Mouse (Mus musculus) heart, embryonic 15.5 days (tissue): ENCODE measurements around the gene Anapc15. TPM values are rescaled to one million over a fixed set of nuclear protein-coding genes. Genes with fewer than 3 reads are reported as not detected.
"Not testable (repeated sequence)": the region's sequence is repeated elsewhere in the genome, so short reads cannot be mapped to it uniquely, and the experiment has no call there.

ENCODE experiments used
- ATAC-seq: fragments of 200-750 bp; cut with Nextera tagmentation; replicated peaks from 2 replicates; pipeline ENCODE4 v1.8.0; 2017; ENCODE audit warnings: low read depth, moderate TSS enrichment; ENCODE audit not compliant: insufficient number of reproducible peaks, insufficient read depth, low FRiP score
- H3K27ac ChIP-seq: fragments of 300-500 bp; sonication (generic); 2 replicates; pipeline ENCODE4 v1.5.1; 2015; ENCODE audit warnings: mild to moderate bottlenecking, inconsistent platforms
- H3K27me3 ChIP-seq: fragments of 300-500 bp; sonication (generic); 2 replicates; pipeline ENCODE4 v1.6.1; 2015; ENCODE audit warnings: inconsistent platforms
- H3K36me3 ChIP-seq: fragments of 300-500 bp; sonication (generic); 2 replicates; pipeline ENCODE4 v1.6.1; 2015; ENCODE audit warnings: mild to moderate bottlenecking, inconsistent platforms
- H3K4me1 ChIP-seq: fragments of 300-500 bp; sonication (generic); replicated peaks from 2 replicates; pipeline ENCODE4 v1.6.1; 2015; ENCODE audit warnings: inconsistent platforms
- H3K4me2 ChIP-seq: fragments of 300-500 bp; sonication (generic); 2 replicates; pipeline ENCODE4 v1.6.1; 2015; ENCODE audit warnings: inconsistent platforms, mild to moderate bottlenecking, moderate library complexity
- H3K4me3 ChIP-seq: fragments of 300-500 bp; sonication (generic); 2 replicates; pipeline ENCODE4 v1.5.1; 2015; ENCODE audit warnings: mild to moderate bottlenecking, inconsistent platforms
- H3K9ac ChIP-seq: fragments of 300-500 bp; sonication (generic); 2 replicates; pipeline ENCODE4 v1.6.1; 2015; ENCODE audit warnings: mild to moderate bottlenecking, inconsistent platforms
- H3K9me3 ChIP-seq: fragments of 300-500 bp; sonication (generic); replicated peaks from 2 replicates; pipeline ENCODE4 v1.6.1; 2016; ENCODE audit warnings: inconsistent platforms
- WGBS: fragments of 180-500 bp; shearing (Covaris S2); methylation state at CpG from one replicate; pipeline ENCODE4 v1.1.7; 2015; ENCODE audit warnings: mixed read lengths; 5-methylcytosine and 5-hydroxymethylcytosine counted together
- microRNA-seq: library from miRNA; unstranded; fragments of <30 nt; microRNA quantifications from one replicate; pipeline ENCODE4, GENCODE M21; 2016
- polyA plus RNA-seq: library from polyadenylated mRNA; unstranded; fragments of >200 nt; fragmentation: Nextera tagmentation; extraction: Ambion mirVana; gene quantifications from 2 replicates; pipeline ENCODE4 v1.2.1, GENCODE M21; 2015

The Anapc15 gene
- polyA plus RNA-seq, 1 experiment from 2014 or later = 48.3 TPM

DNA sequence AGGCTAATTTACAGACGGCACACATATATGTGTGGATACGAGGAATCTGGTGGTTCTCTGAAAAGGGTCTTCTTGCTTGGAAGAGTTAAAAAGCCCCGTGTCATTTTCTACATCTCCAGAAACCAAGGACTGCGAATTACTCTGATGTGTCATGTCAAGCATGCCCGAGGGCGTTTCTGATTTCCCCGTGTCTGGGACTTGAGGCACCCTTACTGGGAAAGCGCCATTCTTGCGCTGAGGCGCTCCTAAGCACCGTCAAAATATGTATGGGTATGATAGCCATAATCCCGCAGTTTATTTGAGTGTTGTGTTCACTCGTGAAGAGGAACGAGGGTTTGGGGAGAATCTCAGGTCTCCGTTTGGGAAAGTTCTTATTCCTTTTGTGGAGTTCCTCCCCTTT is 69.8 kb downstream of the Anapc15 start:
- 4% methylated on average over 15 of the region's 15 CpGs for WGBS
- Histone ChIP-seq H3K27ac (peak overlapping the region; percentile 73), H3K36me3 (no peaks in the 10 kb centered on the region), H3K9ac (peak overlapping the region; percentile 63), H3K4me2 (peak overlapping the region; percentile 78), H3K9me3 (no peaks in the 10 kb centered on the region), H3K4me3 (peak overlapping the region; percentile 86), H3K27me3 (no peaks in the 10 kb centered on the region), H3K4me1 (peaks cover 11% of the 10 kb centered on the region)
- no peak; the same call in 1 of the 2 replicates for ATAC-seq

DNA sequence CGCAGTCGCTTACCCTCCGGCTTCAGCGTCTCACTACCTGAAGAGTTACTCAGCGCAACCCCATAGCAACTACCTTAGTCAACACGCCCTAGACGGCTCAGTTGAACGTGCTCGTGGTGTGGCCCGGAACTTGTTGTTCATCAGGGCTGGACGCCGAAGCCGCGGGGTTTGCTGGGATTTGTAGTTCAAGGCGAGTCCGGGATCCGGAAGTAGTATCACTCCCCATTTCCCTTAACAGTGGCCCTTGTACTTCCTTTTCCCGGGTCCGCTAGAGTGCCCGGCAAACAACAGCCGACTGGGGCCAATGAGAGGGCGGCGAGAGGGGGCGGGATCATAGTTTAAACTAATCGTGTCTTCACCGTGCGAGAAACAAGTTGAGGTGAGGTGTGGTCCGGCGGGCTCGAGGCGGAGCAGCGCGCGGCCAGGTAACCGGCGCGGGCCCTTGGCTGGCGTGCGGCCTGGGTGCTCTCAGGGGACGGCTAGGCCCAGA is 70.3 kb downstream of the Anapc15 start, which contains the start of the genes Lrrc51 and Numa1:
Gene Lrrc51 (minus strand): TSS at position 145 of the 490 bp plus-strand sequence.
Gene Numa1 (plus strand): TSS at position 361 of the 490 bp plus-strand sequence.
- H3K4me1 ChIP-seq = peaks cover 11% of the 10 kb centered on the region
- peak; percentile 98 for ATAC-seq
- H3K4me3 ChIP-seq = peak within 1 kb of the TSS; percentile 86
- under 1% methylated on average over 40 of the region's 40 CpGs for WGBS
- H3K4me2 ChIP-seq = peak within 1 kb of the TSS; percentile 81
- H3K36me3 ChIP-seq = no peaks in the 10 kb centered on the region
- H3K27me3 ChIP-seq = no peaks in the 10 kb centered on the region
- peak within 1 kb of the TSS; percentile 82 for H3K9ac ChIP-seq
- peak within 1 kb of the TSS; percentile 73 for H3K27ac ChIP-seq
- no peaks in the 10 kb centered on the region for H3K9me3 ChIP-seq

DNA sequence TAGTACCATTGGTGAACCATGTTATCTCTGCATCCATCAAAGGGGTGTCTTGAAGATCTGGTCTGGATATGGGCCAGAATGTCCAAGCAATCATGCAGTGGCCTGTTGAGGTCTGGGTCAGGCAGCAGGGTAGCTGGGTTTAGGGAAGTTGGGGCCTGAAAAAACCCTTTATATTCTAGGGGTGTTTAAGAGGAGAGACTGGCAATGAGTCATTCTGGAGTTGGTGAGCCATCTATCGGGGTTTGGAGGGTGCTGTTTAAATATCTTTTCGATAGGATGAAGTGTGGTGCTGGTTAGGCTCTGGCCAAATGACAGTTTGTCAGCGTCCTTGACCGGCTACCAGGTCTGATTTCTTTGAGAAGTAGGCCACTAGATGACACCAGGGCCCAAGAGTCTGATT is 72.4 kb downstream of the Anapc15 start:
- ATAC-seq = no peak
- no peak overlapping the region for H3K9ac ChIP-seq
- H3K4me2 ChIP-seq = no peak overlapping the region
- H3K27ac ChIP-seq = no peak overlapping the region
- no peaks in the 10 kb centered on the region for H3K36me3 ChIP-seq
- no peak overlapping the region for H3K4me3 ChIP-seq
- 88% methylated on average over 4 of the region's 4 CpGs for WGBS
- peaks cover 11% of the 10 kb centered on the region for H3K4me1 ChIP-seq
- H3K9me3 ChIP-seq = no peaks in the 10 kb centered on the region
- no peaks in the 10 kb centered on the region for H3K27me3 ChIP-seq

GRCm38 (mm10) chr7:101936996-101937395 is 73.5 kb downstream of the Anapc15 start:
- Histone ChIP-seq H3K9ac (no peak overlapping the region), H3K4me2 (no peak overlapping the region), H3K36me3 (no peaks in the 10 kb centered on the region), H3K4me1 (peaks cover 13% of the 10 kb centered on the region), H3K27ac (no peak overlapping the region), H3K4me3 (no peak overlapping the region), H3K9me3 (no peaks in the 10 kb centered on the region), H3K27me3 (no peaks in the 10 kb centered on the region)
- ATAC-seq = no peak
- WGBS = 95% methylated on average over 4 of the region's 4 CpGs

DNA sequence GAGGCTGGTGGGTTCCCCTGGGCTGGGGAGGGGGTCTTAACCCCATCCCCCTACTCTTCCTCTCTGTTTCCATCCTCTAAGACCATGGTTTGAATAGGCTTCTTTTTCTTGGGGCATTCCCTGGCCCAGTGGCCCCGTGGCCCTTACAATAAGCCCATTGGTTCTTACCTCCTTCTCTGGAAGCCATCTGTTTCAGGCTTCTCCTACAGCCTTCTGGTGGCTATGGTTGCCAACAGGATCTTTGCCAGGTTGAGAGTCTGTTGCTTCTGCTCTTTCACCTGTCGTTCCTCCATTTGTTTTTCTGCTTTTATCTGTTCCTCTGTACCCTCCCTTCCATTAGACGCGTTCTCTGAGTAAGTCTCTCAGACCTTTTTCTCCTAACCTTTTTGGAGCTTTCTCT is 74.1 kb downstream of the Anapc15 start:
- Histone ChIP-seq H3K27me3 (no peaks in the 10 kb centered on the region), H3K9ac (no peak overlapping the region), H3K9me3 (no peaks in the 10 kb centered on the region), H3K36me3 (no peaks in the 10 kb centered on the region), H3K4me2 (no peak overlapping the region), H3K4me3 (no peak overlapping the region), H3K4me1 (peaks cover 12% of the 10 kb centered on the region), H3K27ac (no peak overlapping the region)
- WGBS = 90% methylated on average over 4 of the region's 4 CpGs
- ATAC-seq = no peak

DNA sequence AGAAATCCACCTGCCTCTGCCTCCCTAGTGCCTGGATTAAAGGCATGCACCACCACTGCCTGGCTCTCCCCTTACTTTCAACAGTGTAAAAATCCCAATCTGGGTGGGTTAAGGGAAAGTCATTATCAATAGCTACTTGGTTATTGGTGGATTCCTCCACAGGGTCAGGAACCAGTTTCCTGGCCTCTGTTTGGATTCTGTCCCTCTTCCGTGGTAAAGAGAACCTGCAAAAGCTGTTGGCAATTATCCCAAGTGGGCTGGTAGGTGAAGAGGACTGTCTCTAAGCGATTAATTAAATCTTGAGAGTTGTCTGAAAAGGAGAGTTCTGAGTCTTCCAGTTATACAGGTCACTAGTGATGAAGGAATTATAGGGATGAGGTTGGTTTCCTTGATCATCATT is 74.8 kb downstream of the Anapc15 start:
- H3K27ac ChIP-seq = no peak overlapping the region
- H3K4me2 ChIP-seq = no peak overlapping the region
- H3K9ac ChIP-seq = no peak overlapping the region
- no peak overlapping the region for H3K4me3 ChIP-seq
- no peaks in the 10 kb centered on the region for H3K9me3 ChIP-seq
- WGBS = 73% methylated on average over 2 of the region's 2 CpGs
- H3K4me1 ChIP-seq = peaks cover 8% of the 10 kb centered on the region
- no peaks in the 10 kb centered on the region for H3K27me3 ChIP-seq
- no peaks in the 10 kb centered on the region for H3K36me3 ChIP-seq
- no peak for ATAC-seq

DNA sequence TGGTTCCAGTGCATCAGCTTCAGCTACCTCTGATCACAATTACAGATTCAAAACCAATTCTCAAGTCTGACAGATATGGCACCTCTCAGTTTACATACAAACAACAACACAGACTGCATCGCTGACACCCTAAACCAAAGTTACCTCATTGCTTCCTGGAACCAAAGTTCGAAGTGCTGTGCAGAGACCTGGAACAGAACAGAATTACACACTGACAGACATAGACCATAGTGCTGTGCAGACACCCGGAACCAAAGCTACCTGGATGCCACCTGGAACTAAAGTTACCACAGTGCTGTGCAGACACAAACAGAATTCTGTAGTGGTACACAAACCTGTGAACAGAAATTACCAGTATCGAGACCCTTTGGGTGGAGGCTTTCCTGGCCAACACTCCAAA is 76.2 kb downstream of the Anapc15 start:
- H3K27me3 ChIP-seq = no peaks in the 10 kb centered on the region
- peaks cover 8% of the 10 kb centered on the region for H3K4me1 ChIP-seq
- 89% methylated on average over 4 of the region's 4 CpGs for WGBS
- ATAC-seq = no peak
- no peaks in the 10 kb centered on the region for H3K36me3 ChIP-seq
- no peak overlapping the region for H3K9ac ChIP-seq
- H3K4me2 ChIP-seq = no peak overlapping the region
- no peaks in the 10 kb centered on the region for H3K9me3 ChIP-seq
- H3K27ac ChIP-seq = no peak overlapping the region
- H3K4me3 ChIP-seq = no peak overlapping the region

- not testable (repeated sequence) for H3K4me2 ChIP-seq, H3K4me3 ChIP-seq, H3K4me1 ChIP-seq, H3K27ac ChIP-seq, H3K9me3 ChIP-seq, H3K9ac ChIP-seq, H3K27me3 ChIP-seq, H3K36me3 ChIP-seq, ATAC-seq
- WGBS = 85% methylated on average over 5 of the region's 5 CpGs
Measured at GRCm38 (mm10) chr7:101949008-101949407, 85.5 kb downstream of the Anapc15 start.

Small RNA genes within 50 kb of the gene (microRNA-seq; reads per million reads assigned to microRNA genes)
- not detected for gene Gm22655

Other genes starting within 250 kb of the Anapc15 start
- 43.8 and 54.9 TPM in 2 replicates for gene Clpb, start 200.1 kb upstream of the Anapc15 start, polyA plus RNA-seq
- gene Phox2a, start 45.4 kb upstream of the Anapc15 start, polyA plus RNA-seq = 0.39 and 1.9 TPM in 2 replicates
- gene Inppl1, start 25.5 kb upstream of the Anapc15 start, polyA plus RNA-seq = 52.7 and 64.5 TPM in 2 replicates
- 1.1 and 1.9 TPM in 2 replicates for gene Folr2, start 6.5 kb upstream of the Anapc15 start, polyA plus RNA-seq
- gene Folr1, start 7.1 kb downstream of the Anapc15 start, polyA plus RNA-seq = 4.3 and 6.1 TPM in 2 replicates
- gene Lamtor1, start 42.2 kb downstream of the Anapc15 start, polyA plus RNA-seq = 130 and 151 TPM in 2 replicates
- gene Tomt, start 42.6 kb downstream of the Anapc15 start, polyA plus RNA-seq = 0.10 and 0.22 TPM in 2 replicates
- 3.9 and 4.6 TPM in 2 replicates for gene Lrrc51, start 70.2 kb downstream of the Anapc15 start, polyA plus RNA-seq
- gene Numa1, start 70.4 kb downstream of the Anapc15 start, polyA plus RNA-seq = 40.0 and 50.0 TPM in 2 replicates
- gene Il18bp, start 155.0 kb downstream of the Anapc15 start, polyA plus RNA-seq = 1.5 and 2.3 TPM in 2 replicates
- gene Rnf121, start 201.8 kb downstream of the Anapc15 start, polyA plus RNA-seq = 15.0 and 15.6 TPM in 2 replicates
- gene Xndc1, start 201.8 kb downstream of the Anapc15 start, polyA plus RNA-seq = 18.9 and 22.0 TPM in 2 replicates
- gene Xntrpc, start 202.0 kb downstream of the Anapc15 start, polyA plus RNA-seq = 0.67 and 0.77 TPM in 2 replicates
- 0.09 TPM in 1 of 2 replicates, not detected in the other for gene Trpc2, start 219.4 kb downstream of the Anapc15 start, polyA plus RNA-seq
- 2.8 and 3.0 TPM in 2 replicates for gene Art1, start 238.0 kb downstream of the Anapc15 start, polyA plus RNA-seq
- gene Art5, start 245.8 kb downstream of the Anapc15 start, polyA plus RNA-seq = 0.98 and 1.1 TPM in 2 replicates